Mouse (Mus musculus): Measurements from ENCODE around the gene Ccdc89.

GRCm38 (mm10) chr7:90442070-90442469, 15.7 kb downstream of the Ccdc89 start:
- no peak for TF ChIP-seq CTCF (IDR thresholded peaks at IDR 0.05; ENCODE audit: borderline replicate concordance, control insufficient read depth, extremely low read depth, insufficient read depth, low read length, poor library complexity)
- no peak for TF ChIP-seq POLR2A (IDR thresholded peaks at IDR 0.05; ENCODE audit: control insufficient read depth, extremely low read depth, insufficient read depth, low read length, poor library complexity)

All from thymus, adult 2 months (tissue).